Mouse (Mus musculus): Measurements from ENCODE around the gene Dpm1.

DNA sequence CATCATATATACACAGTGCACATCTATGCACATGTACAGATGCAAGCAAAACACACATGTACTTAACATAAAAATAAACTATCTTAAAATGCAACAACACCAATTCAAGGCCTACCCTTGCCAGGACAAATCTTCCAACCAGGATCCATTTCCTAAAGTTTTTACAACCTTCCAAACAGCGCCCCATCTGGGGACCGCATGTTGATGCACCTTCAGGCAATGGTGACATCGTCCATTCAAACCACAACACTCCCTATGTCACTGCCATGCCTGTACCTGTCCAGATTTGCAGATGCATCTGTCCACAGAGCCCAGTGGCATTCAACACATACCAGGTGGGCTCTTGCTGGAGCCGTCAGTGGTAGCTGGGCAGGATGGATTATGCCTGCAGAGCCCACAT lies 12.9 kb upstream of the Dpm1 start:
- TF ChIP-seq GATA1 (IDR thresholded peaks at IDR 0.05; ENCODE audit: borderline replicate concordance, low read length) (no peak), FLI1 (IDR thresholded peaks at IDR 0.05; ENCODE audit: low read length) (no peak)

All from megakaryocyte, embryonic 14.5 days (primary cell).